25 mouse cellular contexts compared by ENCODE assay signal in the genomic region with DNA sequence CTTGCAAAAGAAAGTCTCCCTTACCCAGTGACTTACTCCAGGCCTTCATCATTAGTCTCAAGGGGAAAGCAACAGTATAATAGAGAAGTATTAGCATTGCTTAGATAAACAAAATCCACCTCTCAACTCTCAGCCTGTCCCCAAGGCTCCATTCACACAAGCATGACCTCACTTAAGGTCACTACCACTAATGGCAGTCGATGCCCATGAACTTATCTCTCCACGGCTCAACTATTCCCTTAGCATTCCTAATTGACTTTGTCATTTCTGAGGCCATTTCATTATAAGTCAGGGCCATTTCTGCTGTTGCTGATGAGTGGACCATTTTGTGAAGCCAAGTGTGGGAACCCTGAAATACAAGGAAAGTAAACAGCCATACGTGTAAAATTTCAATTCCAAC.
"Had no signal": no experiment of that assay in that cellular context is flagged by ENCODE, and none has a peak within 500 bp of the region (broad histone marks: within the 10 kb centered on the region; RNA-seq: fewer than 3 reads in every experiment).

No protein-coding gene starts in this region.

- H3K27me3 ChIP-seq: heart, embryonic 12.5 days; intestine, embryonic 15.5 days; limb, embryonic 13.5 days; limb, embryonic 15.5 days; liver, embryonic 12.5 days had no signal

- H3K4me1 ChIP-seq: heart, embryonic 10.5 days; heart, embryonic 12.5 days; intestine, embryonic 15.5 days; limb, embryonic 13.5 days; limb, embryonic 15.5 days; liver, embryonic 12.5 days had no signal

- DNase-seq: gastrocnemius, adult 2 months; gastrocnemius, postnatal 10 days; gastrocnemius, postnatal 25 days; heart, adult 18-20 months; heart, postnatal 10 days; heart, postnatal 4 days; kidney, adult 18-20 months; kidney, adult 8-10 months; kidney, postnatal 14 days; kidney, postnatal 36 days; layer of hippocampus, adult 9-11 months; layer of hippocampus, postnatal 36 days; left cerebral cortex, postnatal 4 days had no signal

- H3K36me3 ChIP-seq: heart, embryonic 10.5 days; heart, embryonic 12.5 days; intestine, embryonic 15.5 days; limb, embryonic 13.5 days; limb, embryonic 15.5 days; liver, embryonic 12.5 days had no signal

- ATAC-seq: hindbrain, embryonic 16.5 days; inflammation-experienced regulatory T-cells, adult 6 months; intestine, embryonic 15.5 days; intestine, postnatal 0 days; liver, embryonic 12.5 days had no signal

- H3K4me3 ChIP-seq: gastrocnemius, adult 2 months; heart, embryonic 10.5 days; heart, embryonic 12.5 days; intestine, embryonic 15.5 days; limb, embryonic 13.5 days; limb, embryonic 15.5 days; liver, embryonic 12.5 days had no signal

- H3K27ac ChIP-seq: gastrocnemius, adult 2 months; heart, embryonic 10.5 days; hindbrain, embryonic 14.5 days; intestine, embryonic 15.5 days; kidney, postnatal 0 days; limb, embryonic 13.5 days; limb, embryonic 15.5 days; liver, embryonic 12.5 days; liver, embryonic 14.5 days had no signal

- H3K9ac ChIP-seq: heart, embryonic 12.5 days; hindbrain, embryonic 14.5 days; intestine, embryonic 15.5 days; limb, embryonic 13.5 days; limb, embryonic 15.5 days; liver, embryonic 12.5 days; liver, embryonic 14.5 days had no signal

- H3K4me2 ChIP-seq: heart, embryonic 12.5 days; hindbrain, embryonic 14.5 days; intestine, embryonic 15.5 days; limb, embryonic 13.5 days; limb, embryonic 15.5 days; liver, embryonic 12.5 days had no signal

- H3K9me3 ChIP-seq: heart, embryonic 10.5 days; heart, embryonic 12.5 days; intestine, embryonic 15.5 days; limb, embryonic 13.5 days; limb, embryonic 15.5 days; liver, embryonic 12.5 days had no signal
